In genomic region chr1:159392667-159393066, GRCm38 (mm10) we compare ENCODE assay signal across 11 mouse cellular contexts.
DNase-seq lines count a peak whose midpoint lies in the region; ATAC-seq and TF ChIP-seq lines count a peak whose summit lies in the region.
"Had no signal": no experiment of that assay in that cellular context is flagged by ENCODE, and none has a peak within 500 bp of the region (broad histone marks: within the 10 kb centered on the region; RNA-seq: fewer than 3 reads in every experiment).

No protein-coding gene starts in this region.

- H3K4me2 ChIP-seq in hindbrain, embryonic 13.5 days: no peak overlapping the region
- H3K4me2 ChIP-seq in hindbrain, postnatal 0 days (ENCODE audit: low read depth, low read length): no peak overlapping the region
- H3K4me2 ChIP-seq in limb, embryonic 12.5 days: no peak overlapping the region
- H3K4me2 ChIP-seq in liver, embryonic 12.5 days: no peak overlapping the region
- H3K4me2 ChIP-seq: forebrain, embryonic 15.5 days; lung, embryonic 14.5 days had no signal

- H3K4me3 ChIP-seq in hindbrain, embryonic 13.5 days: no peak overlapping the region
- H3K4me3 ChIP-seq in hindbrain, postnatal 0 days (ENCODE audit: low read length): no peak overlapping the region
- no peak overlapping the region for H3K4me3 ChIP-seq in limb, embryonic 12.5 days (replicated peaks)
- no peak overlapping the region for H3K4me3 ChIP-seq in liver, embryonic 12.5 days
- H3K4me3 ChIP-seq: forebrain, embryonic 15.5 days; megakaryocyte, embryonic 14.5 days had no signal

- H3K9me3 ChIP-seq in hindbrain, embryonic 13.5 days: no peaks in the 10 kb centered on the region
- H3K9me3 ChIP-seq in hindbrain, postnatal 0 days (ENCODE audit: low read length): no peaks in the 10 kb centered on the region
- no peaks in the 10 kb centered on the region for H3K9me3 ChIP-seq in limb, embryonic 12.5 days
- no peaks in the 10 kb centered on the region for H3K9me3 ChIP-seq in liver, embryonic 12.5 days (replicated peaks)
- H3K9me3 ChIP-seq: forebrain, embryonic 15.5 days; megakaryocyte, embryonic 14.5 days had no signal

- WGBS in hindbrain, embryonic 13.5 days: 55% methylated on average over 8 of the region's 8 CpGs
- WGBS in hindbrain, postnatal 0 days: 52% methylated on average over 8 of the region's 8 CpGs
- WGBS in limb, embryonic 12.5 days: 54% methylated on average over 8 of the region's 8 CpGs
- 55% methylated on average over 8 of the region's 8 CpGs for WGBS in liver, embryonic 12.5 days (ENCODE audit: insufficient replicate concordance)

- no peaks in the 10 kb centered on the region for H3K36me3 ChIP-seq in hindbrain, embryonic 13.5 days
- H3K36me3 ChIP-seq in hindbrain, postnatal 0 days (ENCODE audit: insufficient read depth, low read length): no peaks in the 10 kb centered on the region
- no peaks in the 10 kb centered on the region for H3K36me3 ChIP-seq in limb, embryonic 12.5 days
- no peaks in the 10 kb centered on the region for H3K36me3 ChIP-seq in liver, embryonic 12.5 days
- H3K36me3 ChIP-seq: forebrain, embryonic 15.5 days had no signal

- DNase-seq in hindbrain, postnatal 0 days (ENCODE audit: low spot score): no peak
- DNase-seq in cerebellum, adult 18-20 months: peak; percentile 39 to 40
- peak; percentile 51 to 57 for DNase-seq in cerebellum, postnatal 14 days

- no peak overlapping the region for H3K9ac ChIP-seq in hindbrain, embryonic 13.5 days
- no peak overlapping the region for H3K9ac ChIP-seq in hindbrain, postnatal 0 days (replicated peaks; ENCODE audit: low read length)
- no peak overlapping the region for H3K9ac ChIP-seq in limb, embryonic 12.5 days (replicated peaks)
- no peak overlapping the region for H3K9ac ChIP-seq in liver, embryonic 12.5 days
- H3K9ac ChIP-seq: forebrain, embryonic 15.5 days; lung, embryonic 14.5 days had no signal

- peaks cover 21% of the 10 kb centered on the region for H3K4me1 ChIP-seq in hindbrain, embryonic 13.5 days (replicated peaks)
- no peaks in the 10 kb centered on the region for H3K4me1 ChIP-seq in hindbrain, postnatal 0 days (ENCODE audit: insufficient read depth, low read length)
- H3K4me1 ChIP-seq in limb, embryonic 12.5 days (replicated peaks): peaks cover 11% of the 10 kb centered on the region
- H3K4me1 ChIP-seq in liver, embryonic 12.5 days: 0 out of 2 replicates have a peak, but pooled peaks cover 5% of the 10 kb centered on the region

- H3K27me3 ChIP-seq in hindbrain, embryonic 13.5 days: 0 out of 2 replicates have a peak, but pooled peaks cover 7% of the 10 kb centered on the region
- H3K27me3 ChIP-seq in hindbrain, postnatal 0 days (ENCODE audit: insufficient read depth, low read length): no peaks in the 10 kb centered on the region
- H3K27me3 ChIP-seq in limb, embryonic 12.5 days: no peaks in the 10 kb centered on the region
- 0 out of 2 replicates have a peak, but pooled peaks cover 3% of the 10 kb centered on the region for H3K27me3 ChIP-seq in liver, embryonic 12.5 days (replicated peaks)
- H3K27me3 ChIP-seq: forebrain, embryonic 15.5 days had no signal

- no peak for ATAC-seq in hindbrain, embryonic 13.5 days (ENCODE audit: low FRiP score)
- ATAC-seq in hindbrain, postnatal 0 days: no peak
- ATAC-seq in limb, embryonic 12.5 days (ENCODE audit: insufficient number of reproducible peaks, insufficient read depth, low FRiP score, low TSS enrichment, low read depth): no peak
- ATAC-seq in monocyte, adult 5-6 weeks (replicated peaks; ENCODE audit: insufficient number of reproducible peaks, low FRiP score, low TSS enrichment, poor library complexity, severe bottlenecking): no peak
- ATAC-seq in liver, embryonic 12.5 days: no peak
- ATAC-seq: forebrain, embryonic 15.5 days; intestine, postnatal 0 days had no signal

- TF ChIP-seq CTCF in hindbrain, postnatal 0 days (IDR thresholded peaks at IDR 0.05; ENCODE audit: low read depth): no peak

- 0 out of 2 replicates have a peak overlapping the region, but pooled peaks have one; percentile 3 for H3K27ac ChIP-seq in hindbrain, embryonic 13.5 days
- no peak overlapping the region for H3K27ac ChIP-seq in hindbrain, postnatal 0 days
- H3K27ac ChIP-seq in limb, embryonic 12.5 days: 0 out of 2 replicates have a peak overlapping the region, but pooled peaks have one; percentile 62
- no peak overlapping the region for H3K27ac ChIP-seq in liver, embryonic 12.5 days
- H3K27ac ChIP-seq: forebrain, embryonic 15.5 days had no signal

Comparison
In these comparisons a context has a peak if more than half of its experiments do, and no peak if none do; other contexts are left out.
1. H3K27ac ChIP-seq: peak in hindbrain, embryonic 13.5 days (single experiment) and limb, embryonic 12.5 days (single experiment); none in hindbrain, postnatal 0 days (single experiment) and liver, embryonic 12.5 days (single experiment).